Mouse (Mus musculus) heart, postnatal 0 days (tissue): ENCODE data around the gene Adra1b. TPM values are rescaled to one million over a fixed set of nuclear protein-coding genes. Genes with fewer than 3 reads are reported as not detected.
A peak's percentile ranks its signal among the peaks of the same experiment; 100 is the strongest.

Source experiments
- ATAC-seq: fragments of 200-750 bp; cut with Nextera tagmentation; 2 replicates; pipeline ENCODE4 v1.8.0; 2017; ENCODE audit warnings: low read depth, moderate number of reproducible peaks, moderate library complexity; ENCODE audit not compliant: insufficient read depth
- DNase-seq: peaks from one replicate; pipeline ENCODE4 v3.0.0-alpha.2; 2016; ENCODE audit warnings: low spot score
- H3K27ac ChIP-seq: fragments of 300-500 bp; sonication (generic); 2 replicates; pipeline ENCODE4 v1.5.1; 2014; ENCODE audit warnings: low read depth, mild to moderate bottlenecking
- H3K27me3 ChIP-seq: fragments of 300-500 bp; sonication (generic); 2 replicates; pipeline ENCODE4 v1.6.1; 2014; ENCODE audit warnings: low read length, mixed read lengths; ENCODE audit not compliant: control insufficient read depth, insufficient read depth
- H3K36me3 ChIP-seq: fragments of 300-500 bp; sonication (generic); replicated peaks from 2 replicates; pipeline ENCODE4 v1.6.1; 2014; ENCODE audit warnings: low read length, mixed read lengths; ENCODE audit not compliant: control insufficient read depth, insufficient read depth
- H3K4me1 ChIP-seq: fragments of 300-500 bp; sonication (generic); 2 replicates; pipeline ENCODE4 v1.6.1; 2014; ENCODE audit warnings: antibody characterized with exemption; ENCODE audit not compliant: control insufficient read depth, insufficient read depth
- H3K4me2 ChIP-seq: fragments of 300-500 bp; sonication (generic); 2 replicates; pipeline ENCODE4 v1.6.1; 2014; ENCODE audit warnings: low read depth, mild to moderate bottlenecking, low read length, moderate library complexity
- H3K4me3 ChIP-seq: fragments of 300-500 bp; sonication (generic); 2 replicates; pipeline ENCODE4 v1.5.1; 2014; ENCODE audit warnings: low read depth, low read length
- H3K9ac ChIP-seq: fragments of 300-500 bp; sonication (generic); replicated peaks from 2 replicates; pipeline ENCODE4 v1.6.1; 2014; ENCODE audit warnings: low read depth, low read length, mixed read lengths
- H3K9me3 ChIP-seq: fragments of 300-500 bp; sonication (generic); replicated peaks from 2 replicates; pipeline ENCODE4 v1.6.1; 2016; ENCODE audit warnings: low read length; ENCODE audit not compliant: control insufficient read depth
- CTCF ChIP-seq: IDR thresholded peaks from 2 replicates; pipeline ENCODE4 v1.5.1; 2016; ENCODE audit warnings: antibody characterized with exemption, control low read depth, low read depth
- EP300 ChIP-seq: IDR thresholded peaks from 2 replicates; pipeline ENCODE4 v1.6.1; 2016; ENCODE audit warnings: antibody characterized with exemption, low read depth
- WGBS: fragments of 180-500 bp; shearing (Covaris S2); extraction: QIAGEN DNeasy Blood & Tissue Kit; methylation state at CpG from one replicate; pipeline ENCODE4 v1.1.7; 2014; 5-methylcytosine and 5-hydroxymethylcytosine counted together
- polyA plus RNA-seq: library from polyadenylated mRNA; unstranded; fragments of >200 nt; fragmentation: Nextera tagmentation; extraction: Ambion mirVana; gene quantifications from 2 replicates; pipeline ENCODE4 v1.2.1, GENCODE M21; 2015
- total RNA-seq: library from RNA; depleted of rRNA; stranded (reverse); fragments of >200 nt; gene quantifications from 2 replicates; pipeline ENCODE4 v1.2.3, GENCODE M21; 2014; ENCODE audit warnings: low replicate concordance

The Adra1b gene
- total and polyA plus RNA-seq, 2 experiments from 2014 or later, result 24.5 to 56.4 TPM

DNA sequence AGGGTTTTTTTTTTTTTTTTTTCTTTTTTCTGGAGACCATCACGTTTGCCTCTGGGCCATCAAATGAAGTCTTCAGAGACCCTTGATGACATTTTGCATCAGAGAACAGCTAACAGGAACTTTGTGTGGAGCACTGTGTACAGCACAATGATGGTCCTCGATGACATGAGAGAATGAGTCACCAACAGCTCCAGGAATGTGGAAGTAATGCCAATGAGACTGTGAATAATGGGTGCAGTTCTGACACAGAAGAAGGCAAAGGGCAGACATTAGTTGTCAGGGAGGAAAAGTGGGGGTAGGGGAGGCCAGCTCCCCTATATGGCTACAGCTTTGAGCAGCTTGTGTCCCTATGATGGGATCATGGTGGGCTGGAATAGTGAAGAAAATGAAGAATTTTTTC, 5.7 kb downstream of the Adra1b start:
- H3K36me3 ChIP-seq, result no peaks in the 10 kb centered on the region
- H3K4me1 ChIP-seq, result peaks cover 4% of the 10 kb centered on the region
- H3K4me3 ChIP-seq, result no peak overlapping the region
- no peak for TF ChIP-seq CTCF
- no peak for TF ChIP-seq EP300
- no peak overlapping the region for H3K9ac ChIP-seq
- WGBS, result 51% methylated on average over 2 of the region's 2 CpGs
- H3K4me2 ChIP-seq, result no peak overlapping the region
- no peaks in the 10 kb centered on the region for H3K27me3 ChIP-seq
- no peak for ATAC-seq
- no peak overlapping the region for H3K27ac ChIP-seq
- H3K9me3 ChIP-seq, result no peaks in the 10 kb centered on the region
- no peak for DNase-seq

DNA sequence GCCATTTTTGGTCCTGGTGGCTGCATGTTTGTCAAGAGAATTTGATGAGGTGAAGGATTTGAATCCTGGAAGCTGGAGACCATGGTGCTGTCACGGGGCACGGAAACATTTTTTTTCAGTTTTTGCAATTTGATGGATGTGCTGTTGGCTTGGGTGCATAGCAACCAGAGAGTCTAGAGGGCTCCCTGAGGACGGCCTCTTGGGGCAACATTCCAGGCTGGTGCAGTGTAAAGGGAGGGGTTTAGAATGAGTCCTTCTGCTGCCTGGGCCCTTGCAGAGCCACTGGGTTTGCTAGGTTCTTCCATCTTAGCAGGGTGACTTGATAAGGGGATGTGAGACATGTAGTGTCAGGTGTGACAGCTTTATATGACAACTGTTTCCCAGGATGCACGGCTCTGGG, 8.5 kb downstream of the Adra1b start:
- ATAC-seq, result no peak
- TF ChIP-seq EP300 (no peak), CTCF (no peak)

DNA sequence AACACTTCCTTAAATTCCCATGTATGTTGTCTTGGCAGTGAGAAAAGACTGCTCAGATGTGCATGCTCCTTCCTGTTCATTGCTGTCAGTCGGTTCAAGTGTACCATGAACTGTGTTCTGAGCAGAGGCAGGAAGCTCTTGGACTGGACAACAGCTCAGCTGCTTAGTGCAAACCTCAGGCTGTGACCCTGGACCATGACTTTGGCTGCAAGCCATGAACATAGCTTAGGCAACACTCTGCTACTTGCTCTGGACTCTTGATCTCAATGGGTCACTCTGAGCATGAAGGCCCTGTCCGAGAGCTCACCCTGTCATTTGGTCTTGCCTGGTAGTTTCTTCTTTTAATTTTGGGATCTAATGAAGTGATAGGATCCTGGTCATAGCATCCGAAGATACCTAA, 9.6 kb downstream of the Adra1b start:
- 68% methylated on average over 3 of the region's 3 CpGs for WGBS
- ATAC-seq, result no peak

More for the DNA sequence above, 8.5 kb downstream of the Adra1b start:
- no peak for DNase-seq
- Histone ChIP-seq H3K36me3 (no peaks in the 10 kb centered on the region), H3K27ac (no peak overlapping the region), H3K27me3 (no peaks in the 10 kb centered on the region), H3K4me3 (no peak overlapping the region), H3K4me1 (peaks cover 12% of the 10 kb centered on the region), H3K4me2 (no peak overlapping the region), H3K9me3 (no peaks in the 10 kb centered on the region), H3K9ac (no peak overlapping the region)
- 66% methylated on average over 4 of the region's 4 CpGs for WGBS

DNA sequence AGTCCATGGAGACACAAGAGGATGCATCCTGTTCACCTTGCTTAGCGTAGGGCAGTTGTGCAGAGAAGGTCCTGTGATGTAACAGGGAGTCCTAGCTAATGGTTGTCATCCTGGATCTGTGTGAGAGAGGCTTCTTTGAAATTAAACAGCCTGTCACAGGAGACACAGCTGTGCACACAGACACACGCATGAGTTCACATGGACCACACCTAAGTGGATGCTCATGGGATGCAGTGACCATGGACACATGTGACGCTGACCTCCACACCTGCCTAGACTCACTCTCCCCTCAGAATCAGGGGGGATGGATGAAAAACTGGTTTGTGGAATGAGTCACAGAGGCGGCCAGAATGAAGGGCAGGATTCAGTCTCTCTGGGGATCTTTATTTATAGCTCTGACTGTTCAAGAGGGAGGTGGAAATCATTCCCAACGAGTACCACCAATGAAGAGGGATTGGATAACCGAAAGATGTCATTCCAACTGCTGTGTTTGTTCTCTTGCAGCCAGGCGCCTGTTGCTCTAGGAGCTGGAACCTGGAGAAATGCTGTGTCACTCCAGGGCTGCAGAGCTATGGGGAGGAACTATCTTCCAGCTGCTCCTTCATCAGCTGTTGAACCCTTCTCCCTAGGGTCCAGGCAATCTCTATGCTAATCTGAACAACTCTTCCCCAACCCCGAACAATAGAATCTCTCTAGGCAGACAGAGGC, 11.6 kb downstream of the Adra1b start:
- TF ChIP-seq CTCF, result no peak
- no peak for TF ChIP-seq EP300
- peak; percentile 59 for ATAC-seq
- H3K27ac ChIP-seq, result 0 out of 2 replicates have a peak overlapping the region, but pooled peaks have one; percentile 18
- no peaks in the 10 kb centered on the region for H3K9me3 ChIP-seq
- H3K36me3 ChIP-seq, result no peaks in the 10 kb centered on the region
- no peak overlapping the region for H3K4me3 ChIP-seq
- DNase-seq, result peak; percentile 51
- no peaks in the 10 kb centered on the region for H3K27me3 ChIP-seq
- H3K4me2 ChIP-seq, result no peak overlapping the region
- no peak overlapping the region for H3K9ac ChIP-seq
- WGBS, result 42% methylated on average over 8 of the region's 8 CpGs
- H3K4me1 ChIP-seq, result peaks cover 12% of the 10 kb centered on the region

More for the DNA sequence above, 9.6 kb downstream of the Adra1b start:
- H3K36me3 ChIP-seq, result no peaks in the 10 kb centered on the region
- peaks cover 12% of the 10 kb centered on the region for H3K4me1 ChIP-seq
- H3K9ac ChIP-seq, result no peak overlapping the region
- TF ChIP-seq EP300, result no peak
- no peak for TF ChIP-seq CTCF
- H3K9me3 ChIP-seq, result no peaks in the 10 kb centered on the region
- no peaks in the 10 kb centered on the region for H3K27me3 ChIP-seq
- no peak overlapping the region for H3K4me3 ChIP-seq
- H3K4me2 ChIP-seq, result no peak overlapping the region
- no peak overlapping the region for H3K27ac ChIP-seq
- DNase-seq, result no peak

DNA sequence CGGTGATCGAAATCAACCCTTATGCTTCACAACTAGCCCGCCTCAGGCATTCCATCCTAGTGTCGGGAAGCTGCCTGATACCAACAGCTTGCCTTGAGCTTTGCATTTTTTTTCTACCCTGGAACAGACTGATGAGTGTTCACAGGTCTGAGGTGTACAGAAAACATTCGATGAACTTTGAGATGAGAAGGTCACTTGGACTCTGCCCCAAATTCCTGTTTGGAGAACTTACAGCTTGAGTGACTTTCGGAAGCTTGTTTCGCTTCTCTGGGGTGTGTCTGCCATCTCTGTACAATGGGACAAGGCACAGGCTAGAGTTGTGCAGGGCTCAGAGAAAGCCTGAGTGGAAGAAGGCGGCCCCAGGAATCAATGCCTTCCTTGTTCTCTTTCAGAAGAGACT, 12.3 kb downstream of the Adra1b start:
- ATAC-seq, result no peak
- WGBS, result 81% methylated on average over 8 of the region's 8 CpGs

DNA sequence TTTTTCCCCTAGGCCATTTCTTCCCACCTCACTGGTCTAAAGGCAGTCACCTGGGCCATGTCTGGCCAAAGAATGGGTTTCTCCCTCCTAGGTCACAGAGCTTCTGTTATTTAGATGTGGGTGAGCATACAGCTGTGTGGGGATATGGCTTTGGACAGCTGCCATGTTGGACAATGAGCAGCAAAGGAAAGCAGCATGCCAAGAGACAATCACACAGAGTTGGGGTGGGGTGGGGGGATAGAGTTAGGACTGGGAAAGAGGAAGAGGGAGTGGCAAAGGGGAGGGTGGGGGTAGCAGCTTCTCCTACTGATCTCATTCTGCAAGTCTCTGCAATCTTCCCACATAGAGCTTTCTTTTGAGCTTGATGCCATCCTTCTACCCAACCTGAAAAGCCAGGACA, 13.4 kb downstream of the Adra1b start:
- Histone ChIP-seq H3K9ac (no peak overlapping the region), H3K4me2 (no peak overlapping the region), H3K9me3 (no peaks in the 10 kb centered on the region), H3K4me1 (peaks cover 12% of the 10 kb centered on the region), H3K36me3 (no peaks in the 10 kb centered on the region), H3K27ac (no peak overlapping the region), H3K4me3 (no peak overlapping the region), H3K27me3 (no peaks in the 10 kb centered on the region)
- ATAC-seq, result no peak
- TF ChIP-seq EP300, result no peak
- TF ChIP-seq CTCF, result no peak
- no peak for DNase-seq

More for the DNA sequence above, 12.3 kb downstream of the Adra1b start:
- TF ChIP-seq CTCF (no peak), EP300 (no peak)
- H3K4me1 ChIP-seq, result peaks cover 12% of the 10 kb centered on the region
- H3K27me3 ChIP-seq, result no peaks in the 10 kb centered on the region
- no peak overlapping the region for H3K4me2 ChIP-seq
- H3K27ac ChIP-seq, result no peak overlapping the region
- DNase-seq, result no peak
- H3K9me3 ChIP-seq, result no peaks in the 10 kb centered on the region
- H3K36me3 ChIP-seq, result no peaks in the 10 kb centered on the region
- H3K9ac ChIP-seq, result no peak overlapping the region
- no peak overlapping the region for H3K4me3 ChIP-seq
